ENCODE assay signal across 15 mouse cellular contexts in the genomic region with DNA sequence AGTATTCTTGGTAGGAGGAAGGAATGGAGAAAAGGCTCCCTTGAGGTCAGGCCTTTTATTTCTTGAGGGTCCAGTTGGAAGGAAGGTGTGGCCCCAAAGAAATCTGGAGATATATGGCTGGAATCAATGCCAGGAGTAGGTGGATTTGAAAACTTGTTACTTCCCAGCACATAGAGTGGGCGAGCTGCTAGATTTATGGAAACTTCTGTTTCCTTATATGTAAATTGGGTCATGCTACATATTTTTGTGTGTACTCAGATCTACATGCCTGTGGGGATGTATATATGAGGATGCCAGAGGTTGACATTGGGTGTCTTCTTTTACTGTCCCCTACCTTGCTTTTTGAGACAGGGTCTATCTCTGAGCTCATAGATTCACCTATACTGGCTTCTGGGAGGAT.
"Had no signal": no experiment of that assay in that cellular context is flagged by ENCODE, and none has a peak within 500 bp of the region (broad histone marks: within the 10 kb centered on the region; RNA-seq: fewer than 3 reads in every experiment).

No protein-coding gene starts in this region.

- H3K4me3 ChIP-seq: midbrain, embryonic 10.5 days; midbrain, embryonic 13.5 days; midbrain, embryonic 15.5 days; myocyte; neural tube, embryonic 13.5 days; neural tube, embryonic 15.5 days; stomach, embryonic 15.5 days had no signal

- ATAC-seq: midbrain, embryonic 13.5 days; midbrain, embryonic 15.5 days had no signal

- H3K27me3 ChIP-seq: midbrain, embryonic 13.5 days; midbrain, embryonic 15.5 days; neural tube, embryonic 13.5 days; neural tube, embryonic 15.5 days; stomach, embryonic 15.5 days had no signal

- H3K36me3 ChIP-seq: midbrain, embryonic 10.5 days; midbrain, embryonic 13.5 days; midbrain, embryonic 15.5 days; neural tube, embryonic 13.5 days; neural tube, embryonic 15.5 days; stomach, embryonic 15.5 days had no signal

- H3K4me1 ChIP-seq: midbrain, embryonic 10.5 days; midbrain, embryonic 15.5 days had no signal

- H3K9ac ChIP-seq: lung, embryonic 14.5 days; midbrain, embryonic 13.5 days; midbrain, embryonic 15.5 days; neural tube, embryonic 13.5 days; neural tube, embryonic 15.5 days; stomach, embryonic 15.5 days had no signal

- H3K27ac ChIP-seq: midbrain, embryonic 10.5 days; midbrain, embryonic 13.5 days; midbrain, embryonic 15.5 days; neural tube, embryonic 13.5 days; neural tube, embryonic 15.5 days; stomach, embryonic 15.5 days had no signal

- DNase-seq: lung, adult 18-20 months; lung, embryonic 14.5 days; lung, postnatal 10 days; lung, postnatal 4 days; right cerebral cortex, postnatal 14 days; thymus, adult 2 months; thymus, postnatal 25 days; thymus, postnatal 4 days had no signal
